Mouse (Mus musculus) heart, embryonic 14.5 days (tissue): Measurements from ENCODE around the gene Eid2. TPM values are rescaled to one million over a fixed set of nuclear protein-coding genes. Genes with fewer than 3 reads are reported as not detected.

ENCODE experiments used
- ATAC-seq: fragments of 200-750 bp; cut with Nextera tagmentation; 2 replicates; pipeline ENCODE4 v1.8.0; 2017; ENCODE audit warnings: low read depth, moderate TSS enrichment; ENCODE audit not compliant: insufficient number of reproducible peaks, insufficient read depth, low FRiP score
- H3K27ac ChIP-seq, 2 experiments: fragments of 200-500 bp in 1 of 2; fragments of 300-500 bp in 1 of 2; sonication (generic) in 1 of 2; replicated peaks in 1 of 2; 2 replicates each; pipeline ENCODE4 v1.5.1; 2012 to 2014; ENCODE audit warnings: low read depth in 2 of 2, low read length in 2 of 2, control low read depth in 1 of 2, mild to moderate bottlenecking in 1 of 2, mixed read lengths in 1 of 2; ENCODE audit not compliant: control insufficient read depth in 1 of 2, insufficient read depth in 1 of 2
- H3K27me3 ChIP-seq: fragments of 300-500 bp; sonication (generic); 2 replicates; pipeline ENCODE4 v1.6.1; 2014; ENCODE audit warnings: mild to moderate bottlenecking, low read length, control low read depth; ENCODE audit not compliant: control insufficient read depth, insufficient read depth
- H3K36me3 ChIP-seq: fragments of 300-500 bp; sonication (generic); 2 replicates; pipeline ENCODE4 v1.6.1; 2014; ENCODE audit warnings: mild to moderate bottlenecking, control low read depth, low read length, mixed read lengths; ENCODE audit not compliant: control insufficient read depth, insufficient read depth
- H3K4me1 ChIP-seq, 2 experiments: fragments of 200-500 bp in 1 of 2; fragments of 300-500 bp in 1 of 2; sonication (generic) in 1 of 2; 2 replicates each; pipeline ENCODE4 v1.6.1; 2012 to 2014; ENCODE audit warnings: low read length in 2 of 2, control low read depth in 1 of 2, mixed read lengths in 1 of 2; ENCODE audit not compliant: control insufficient read depth in 2 of 2, insufficient read depth in 2 of 2
- H3K4me2 ChIP-seq: fragments of 300-500 bp; sonication (generic); 2 replicates; pipeline ENCODE4 v1.6.1; 2014; ENCODE audit warnings: mild to moderate bottlenecking, low read length
- H3K4me3 ChIP-seq, 2 experiments: fragments of 200-500 bp in 1 of 2; fragments of 300-500 bp in 1 of 2; sonication (generic) in 1 of 2; 2 replicates each; pipeline ENCODE4 v1.5.1; 2012 to 2014; ENCODE audit warnings: low read length in 2 of 2, mild to moderate bottlenecking in 2 of 2, control low read depth in 1 of 2, low read depth in 1 of 2, moderate library complexity in 1 of 2; ENCODE audit not compliant: control insufficient read depth in 1 of 2, insufficient read depth in 1 of 2
- H3K9ac ChIP-seq: fragments of 300-500 bp; sonication (generic); 2 replicates; pipeline ENCODE4 v1.6.1; 2014; ENCODE audit warnings: mild to moderate bottlenecking, low read length
- H3K9me3 ChIP-seq: fragments of 300-500 bp; sonication (generic); 2 replicates; pipeline ENCODE4 v1.6.1; 2016; ENCODE audit warnings: low read length, control low read depth; ENCODE audit not compliant: control insufficient read depth
- WGBS: fragments of 180-500 bp; shearing (Covaris S2); extraction: QIAGEN DNeasy Blood & Tissue Kit; methylation state at CpG from one replicate; pipeline ENCODE4 v1.1.7; 2014; 5-methylcytosine and 5-hydroxymethylcytosine counted together
- polyA plus RNA-seq: library from polyadenylated mRNA; unstranded; fragments of >200 nt; fragmentation: Nextera tagmentation; extraction: Ambion mirVana; gene quantifications from 2 replicates; pipeline ENCODE4 v1.2.1, GENCODE M21; 2014

Eid2 gene
- polyA plus RNA-seq, 1 experiment from 2014 or later, result 10.3 TPM

- no peak for ATAC-seq
- WGBS, result 10% methylated on average over 60 of the region's 63 CpGs
- Histone ChIP-seq H3K27ac (no peak overlapping the region), H3K4me3 (peak overlapping the region; percentile 45 to 64), H3K27me3 (peaks cover 93% of the 10 kb centered on the region), H3K4me1 (peaks cover 5 to 6% of the 10 kb centered on the region in 2 experiments; a peak in 2 of 4 replicates), H3K9me3 (no peaks in the 10 kb centered on the region), H3K4me2 (peak overlapping the region; percentile 72), H3K9ac (peak overlapping the region; percentile 63), H3K36me3 (no peaks in the 10 kb centered on the region)
Measured at GRCm38 (mm10) chr7:28294481-28294880, 26.8 kb downstream of the Eid2 start.

- 34% methylated on average over 43 of the region's 43 CpGs for WGBS
- H3K36me3 ChIP-seq, result no peaks in the 10 kb centered on the region
- H3K4me3 ChIP-seq, result no peak overlapping the region
- no peak for ATAC-seq
- H3K9me3 ChIP-seq, result no peaks in the 10 kb centered on the region
- H3K4me2 ChIP-seq, result peak overlapping the region; percentile 8; the same call in 1 of the 2 replicates
- H3K27me3 ChIP-seq, result peaks cover 85% of the 10 kb centered on the region
- H3K4me1 ChIP-seq, result peaks cover 2 to 9% of the 10 kb centered on the region in 2 experiments; a peak in 1 of 4 replicates
- H3K9ac ChIP-seq, result peak overlapping the region; percentile 11; the same call in 1 of the 2 replicates
- no peak overlapping the region for H3K27ac ChIP-seq
Measured at GRCm38 (mm10) chr7:28298837-28299625, 31.4 kb downstream of the Eid2 start.

GRCm38 (mm10) chr7:28301616-28302433 is 34.1 kb downstream of the Eid2 start, which contains the start of gene Dll3:
Dll3 (minus strand) TSS chr7:28302238.
- peaks cover 0 to 9% of the 10 kb centered on the region in 2 experiments; a peak in 1 of 4 replicates for H3K4me1 ChIP-seq
- H3K9me3 ChIP-seq, result no peaks in the 10 kb centered on the region
- H3K4me3 ChIP-seq, result peak within 1 kb of the TSS; percentile 32 to 38
- ATAC-seq, result no peak
- peak within 1 kb of the TSS; percentile 30 for H3K9ac ChIP-seq
- H3K27ac ChIP-seq, result no peak within 1 kb of the TSS
- peaks cover 21% of the 10 kb centered on the region for H3K36me3 ChIP-seq
- 1% methylated on average over 30 of the region's 30 CpGs for WGBS
- H3K4me2 ChIP-seq, result peak within 1 kb of the TSS; percentile 71
- peaks cover 61% of the 10 kb centered on the region for H3K27me3 ChIP-seq

GRCm38 (mm10) chr7:28305641-28306040 is 38.0 kb downstream of the Eid2 start:
- H3K36me3 ChIP-seq, result peaks cover 57% of the 10 kb centered on the region
- no peak overlapping the region for H3K9ac ChIP-seq
- no peak for ATAC-seq
- no peak overlapping the region for H3K4me3 ChIP-seq
- H3K4me2 ChIP-seq, result no peak overlapping the region
- WGBS, result 81% methylated on average over 10 of the region's 10 CpGs
- peaks cover 25% of the 10 kb centered on the region for H3K27me3 ChIP-seq
- H3K27ac ChIP-seq, result no peak overlapping the region
- H3K4me1 ChIP-seq, result peaks cover 0 to 12% of the 10 kb centered on the region in 2 experiments; a peak in 1 of 4 replicates
- H3K9me3 ChIP-seq, result no peaks in the 10 kb centered on the region

GRCm38 (mm10) chr7:28306216-28306615 is 38.5 kb downstream of the Eid2 start:
- ATAC-seq, result no peak
- Histone ChIP-seq H3K36me3 (peaks cover 57% of the 10 kb centered on the region), H3K4me3 (no peak overlapping the region), H3K4me1 (peaks cover 5 to 16% of the 10 kb centered on the region in 2 experiments; a peak in 1 of 4 replicates), H3K4me2 (no peak overlapping the region), H3K9me3 (no peaks in the 10 kb centered on the region), H3K9ac (no peak overlapping the region), H3K27ac (no peak overlapping the region), H3K27me3 (peaks cover 21% of the 10 kb centered on the region)
- WGBS, result 83% methylated on average over 8 of the region's 8 CpGs

GRCm38 (mm10) chr7:28309737-28310136 is 42.1 kb downstream of the Eid2 start:
- H3K4me1 ChIP-seq, result peaks cover 5 to 9% of the 10 kb centered on the region in 2 experiments; a peak in 1 of 4 replicates
- H3K27ac ChIP-seq, result no peak overlapping the region
- no peak overlapping the region for H3K4me3 ChIP-seq
- H3K9ac ChIP-seq, result no peak overlapping the region
- H3K36me3 ChIP-seq, result peaks cover 62% of the 10 kb centered on the region
- no peak for ATAC-seq
- H3K4me2 ChIP-seq, result no peak overlapping the region
- no peaks in the 10 kb centered on the region for H3K9me3 ChIP-seq
- 67% methylated on average over 9 of the region's 9 CpGs for WGBS
- H3K27me3 ChIP-seq, result no peaks in the 10 kb centered on the region

GRCm38 (mm10) chr7:28311151-28311925 is 43.7 kb downstream of the Eid2 start:
- Histone ChIP-seq H3K4me2 (peak overlapping the region; percentile 86), H3K27ac (peak overlapping the region in 1 of 2 experiments; percentile 52; a peak in 2 of 4 replicates), H3K36me3 (peaks cover 62% of the 10 kb centered on the region), H3K4me1 (peaks cover 5 to 9% of the 10 kb centered on the region in 2 experiments; a peak in 1 of 4 replicates), H3K4me3 (peak overlapping the region; percentile 57 to 64), H3K27me3 (no peaks in the 10 kb centered on the region), H3K9me3 (no peaks in the 10 kb centered on the region), H3K9ac (peak overlapping the region; percentile 86)
- WGBS, result 5% methylated on average over 35 of the region's 35 CpGs
- peak; percentile 10; the same call in 1 of the 2 replicates for ATAC-seq
